Mouse (Mus musculus) brain, embryonic 14.5 days (tissue): ENCODE results near the gene Mrps21. TPM values are rescaled to one million over a fixed set of nuclear protein-coding genes. Genes with fewer than 3 reads are reported as not detected.

Experiments used
- DNase-seq: peaks from one replicate; pipeline ENCODE4 v3.0.0-alpha.2; 2011; ENCODE audit warnings: low read depth
- CTCF ChIP-seq: fragments of 200-500 bp; IDR thresholded peaks from 2 replicates; pipeline ENCODE4 v1.5.1; 2012; ENCODE audit warnings: inconsistent platforms, mild to moderate bottlenecking, moderate library complexity, borderline replicate concordance; ENCODE audit not compliant: insufficient read depth, insufficient read length; ENCODE audit errors: extremely low read depth
- POLR2A ChIP-seq: fragments of 200-500 bp; IDR thresholded peaks from 2 replicates; pipeline ENCODE4 v1.6.1; 2012; ENCODE audit warnings: mild to moderate bottlenecking, inconsistent platforms, borderline replicate concordance; ENCODE audit not compliant: poor library complexity, insufficient read depth, insufficient read length, severe bottlenecking; ENCODE audit errors: extremely low read depth
- polyA plus RNA-seq: library from polyadenylated mRNA; depleted of rRNA; stranded (reverse); fragments of >200 nt; gene quantifications from 2 replicates; pipeline ENCODE4 v1.2.3, GENCODE M21; 2012

Mrps21 gene
- polyA plus RNA-seq, 1 experiment, result 148 TPM

DNA sequence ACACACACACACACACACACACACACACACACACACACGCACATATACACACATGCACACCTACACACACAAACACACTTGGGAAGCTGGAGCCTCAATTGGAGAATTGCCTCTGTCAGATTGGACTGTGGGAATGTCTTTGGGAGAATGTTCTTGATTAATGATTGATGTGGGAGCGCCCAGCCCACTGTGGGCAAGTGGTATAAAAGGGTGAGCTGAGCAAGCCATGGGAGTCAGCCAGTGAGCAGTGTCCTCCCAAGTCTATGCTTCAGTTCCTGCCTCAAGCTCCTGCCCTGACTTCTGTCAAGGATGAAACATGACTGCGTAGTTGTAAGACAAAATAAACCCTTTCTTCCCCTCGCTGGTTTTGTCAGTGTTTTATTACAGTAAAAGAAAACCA is 16.3 kb upstream of the Mrps21 start:
- DNase-seq, result no peak
- TF ChIP-seq POLR2A (no peak), CTCF (no peak)

DNA sequence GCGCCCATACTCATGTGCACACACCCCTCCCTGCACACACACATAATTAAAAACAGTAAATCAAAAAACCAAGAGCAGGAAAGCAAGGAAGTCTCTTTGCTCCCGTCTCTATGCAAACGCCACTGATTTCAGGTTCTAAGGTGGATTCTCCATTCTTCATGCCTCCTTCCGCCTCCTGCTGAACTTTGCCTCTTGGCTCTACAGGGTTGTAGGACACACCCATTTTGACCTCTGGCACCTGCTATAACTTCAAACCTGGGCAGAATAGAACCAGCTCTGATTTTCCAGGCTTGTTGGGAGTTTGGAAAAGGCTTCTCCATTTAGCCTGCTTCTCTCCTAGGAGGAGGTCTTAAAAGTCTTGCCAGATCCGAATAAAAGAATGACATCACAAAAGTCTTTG is 13.1 kb upstream of the Mrps21 start:
- DNase-seq, result no peak
- no peak for TF ChIP-seq CTCF
- TF ChIP-seq POLR2A, result no peak

DNA sequence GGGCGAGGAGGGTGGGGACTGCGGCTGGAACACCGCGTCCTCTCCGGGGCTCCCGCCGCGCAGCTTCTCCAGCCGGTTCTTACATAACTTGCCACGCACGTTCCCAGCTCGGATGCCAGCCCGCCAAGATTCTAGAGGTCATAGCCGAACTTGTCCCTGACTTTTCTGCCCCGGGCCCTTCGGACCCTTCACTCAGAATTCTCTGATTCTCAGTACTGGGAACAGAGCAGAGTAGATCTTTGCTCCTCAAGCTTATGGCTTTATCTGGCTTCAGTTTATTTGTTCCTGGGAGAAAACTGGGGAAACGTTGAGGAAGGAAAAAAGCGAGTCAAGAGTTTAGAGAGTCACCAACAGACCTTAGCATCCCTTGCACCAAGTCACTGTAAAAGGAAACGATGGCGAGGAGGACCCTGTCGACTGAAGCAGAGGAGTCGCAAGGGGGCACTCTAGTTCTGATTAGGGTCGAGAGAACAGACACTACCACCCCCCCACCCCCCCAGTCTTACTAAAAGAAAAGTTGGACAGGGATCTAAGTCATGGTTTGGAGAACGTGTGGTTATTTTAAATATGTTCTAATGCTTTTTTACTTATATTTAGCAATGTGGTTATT is 11.6 kb upstream of the Mrps21 start:
- TF ChIP-seq CTCF, result peak; percentile 52; the same call in 1 of the 2 replicates
- no peak for TF ChIP-seq POLR2A
- DNase-seq, result peak; percentile 68

DNA sequence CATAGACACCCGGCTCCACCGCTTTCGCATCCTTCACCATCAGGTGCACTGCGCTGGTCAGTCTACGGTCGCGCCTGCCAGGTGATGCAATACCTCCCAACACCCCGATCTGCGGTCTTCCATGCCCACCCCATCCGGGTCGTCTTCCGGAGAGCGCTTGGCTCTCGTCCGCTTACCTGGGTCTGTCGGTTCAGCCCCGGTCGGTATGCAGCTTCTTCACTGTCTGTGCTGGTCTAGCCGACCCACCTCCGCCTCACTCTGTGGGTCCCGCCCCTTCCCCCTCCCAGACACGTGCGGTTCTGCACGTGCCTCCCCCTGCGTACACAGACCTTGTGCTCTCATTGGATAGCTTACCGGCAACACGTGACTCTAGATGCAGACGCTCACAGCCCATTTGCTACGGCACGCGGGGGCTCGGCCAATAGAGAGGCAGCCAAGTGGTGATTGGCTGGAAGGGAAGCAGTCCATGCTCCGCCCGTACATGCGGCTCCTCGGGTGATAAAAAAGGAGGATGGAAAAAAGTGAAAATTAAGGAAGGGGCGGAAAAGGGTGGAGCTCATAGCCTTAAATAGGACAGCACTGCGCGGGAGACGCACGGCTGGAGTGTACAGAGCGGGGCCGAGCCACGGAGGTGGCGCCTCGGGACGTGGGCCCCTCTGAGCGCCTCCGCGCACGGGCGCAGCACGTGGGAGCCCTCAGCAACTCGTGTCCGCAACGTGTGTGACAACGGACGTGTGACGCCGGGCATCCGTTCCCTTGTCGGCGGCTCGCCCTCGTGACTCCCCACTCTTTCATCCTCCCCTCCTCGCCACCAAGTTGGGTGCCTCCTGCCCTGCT is 10.9 kb upstream of the Mrps21 start, which contains the start of gene Ciart:
Ciart (minus strand) TSS at position 273 of the 837 bp plus-strand sequence.
- TF ChIP-seq POLR2A, result no peak
- no peak for TF ChIP-seq CTCF
- peak; percentile 99 for DNase-seq

DNA sequence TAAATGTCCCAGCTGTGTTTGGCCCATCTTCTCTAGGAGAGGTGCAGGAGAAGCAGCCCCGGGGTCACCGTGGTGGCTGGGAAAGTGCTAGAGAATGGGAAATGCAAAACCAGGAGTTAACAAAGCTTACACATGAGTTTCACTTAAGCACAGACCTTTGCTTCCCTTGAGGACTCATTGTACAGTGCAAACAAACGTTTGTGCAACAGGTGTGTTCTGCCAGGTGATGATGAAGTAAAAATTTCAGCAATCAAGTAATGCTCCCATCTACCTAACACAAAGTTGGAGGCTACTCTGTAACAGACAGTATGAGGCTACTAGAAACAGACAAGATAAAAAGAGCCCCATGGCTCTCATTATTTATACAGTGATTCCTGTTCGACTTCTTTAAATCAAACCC is 7.7 kb upstream of the Mrps21 start:
- DNase-seq, result no peak
- TF ChIP-seq POLR2A (no peak), CTCF (no peak)

DNA sequence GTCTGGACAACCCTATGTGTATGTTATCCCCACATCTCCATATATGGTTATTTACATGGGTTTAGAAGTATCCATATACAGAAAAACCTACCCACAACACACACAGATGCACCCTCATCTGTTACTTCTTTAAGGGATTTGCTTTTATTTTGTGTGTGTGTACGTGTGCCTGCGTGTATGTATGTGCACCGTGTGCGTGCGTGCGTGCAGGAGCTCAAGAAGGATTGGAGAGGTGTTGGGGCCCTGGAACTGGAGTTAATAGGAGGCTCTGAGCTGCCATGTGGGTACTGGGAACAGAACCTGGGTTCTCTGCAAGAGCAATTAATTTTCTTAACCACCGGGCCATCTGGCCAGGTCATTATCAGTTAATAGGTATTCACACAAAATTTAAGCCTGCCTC is 729 bp upstream of the Mrps21 start:
- TF ChIP-seq CTCF (no peak), POLR2A (no peak)
- peak; percentile 2 for DNase-seq

DNA sequence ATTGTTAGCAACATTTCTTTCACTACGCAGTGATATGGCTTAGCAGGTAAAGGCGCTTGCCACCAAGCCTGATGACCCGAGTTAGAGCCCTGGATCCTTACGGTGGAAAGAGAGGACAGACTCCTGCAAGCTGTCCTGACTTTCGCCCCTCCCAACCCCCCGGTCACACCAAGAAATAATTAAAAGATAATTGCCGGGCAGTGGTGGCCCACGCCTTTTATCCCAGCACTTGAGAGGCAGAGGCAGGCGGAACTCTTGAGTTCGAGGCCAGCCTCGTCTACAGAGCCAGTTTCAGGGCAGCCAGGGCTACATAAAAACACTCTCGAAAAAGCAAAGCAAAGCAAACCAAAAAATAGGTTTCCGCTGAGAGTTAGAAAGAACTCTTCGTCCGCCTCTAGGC is 343 bp downstream of the Mrps21 start:
- no peak for TF ChIP-seq CTCF

DNA sequence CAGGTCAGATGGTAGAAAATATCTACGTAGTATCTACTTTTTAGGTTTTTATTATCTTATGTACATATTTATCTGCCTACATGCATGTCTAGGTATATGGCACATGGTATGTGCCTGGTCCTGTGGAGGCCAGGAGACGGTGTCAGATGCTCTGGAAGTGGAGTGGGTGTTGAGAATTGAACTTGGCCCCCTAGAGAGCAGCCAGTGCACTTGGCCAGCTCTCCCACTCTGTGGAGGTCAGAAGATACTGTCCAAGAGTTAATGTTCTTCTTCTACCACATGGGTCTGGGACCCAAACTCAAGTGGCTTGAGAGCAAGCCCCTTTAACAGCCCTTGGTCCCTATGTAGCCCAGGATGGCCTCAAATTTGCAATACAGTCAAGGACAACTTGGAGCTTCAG is 3.9 kb downstream of the Mrps21 start:
- no peak for TF ChIP-seq POLR2A
- no peak for TF ChIP-seq CTCF
- no peak for DNase-seq

More for the DNA sequence above, 343 bp downstream of the Mrps21 start:
- DNase-seq, result no peak

DNA sequence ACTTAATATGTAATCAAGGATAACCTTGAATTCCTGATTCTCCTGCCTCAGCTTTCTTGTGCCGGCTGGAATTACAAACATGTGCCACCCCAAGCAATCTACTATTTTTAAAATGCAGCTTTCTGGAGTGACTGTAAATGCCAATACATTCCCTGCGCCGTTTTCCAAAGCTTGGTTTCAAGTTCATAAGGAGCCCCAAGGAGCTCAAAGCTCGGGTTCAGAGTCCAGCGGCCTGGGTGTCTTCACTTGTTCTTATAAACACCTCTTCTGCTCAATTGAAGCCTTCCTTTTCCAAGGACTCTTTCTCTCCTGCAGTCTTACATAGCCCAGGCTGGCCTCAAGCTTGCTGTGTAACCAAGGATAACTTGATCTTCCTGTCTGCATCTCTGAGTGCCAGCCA is 5.2 kb downstream of the Mrps21 start:
- TF ChIP-seq CTCF (no peak), POLR2A (no peak)
- DNase-seq, result no peak

DNA sequence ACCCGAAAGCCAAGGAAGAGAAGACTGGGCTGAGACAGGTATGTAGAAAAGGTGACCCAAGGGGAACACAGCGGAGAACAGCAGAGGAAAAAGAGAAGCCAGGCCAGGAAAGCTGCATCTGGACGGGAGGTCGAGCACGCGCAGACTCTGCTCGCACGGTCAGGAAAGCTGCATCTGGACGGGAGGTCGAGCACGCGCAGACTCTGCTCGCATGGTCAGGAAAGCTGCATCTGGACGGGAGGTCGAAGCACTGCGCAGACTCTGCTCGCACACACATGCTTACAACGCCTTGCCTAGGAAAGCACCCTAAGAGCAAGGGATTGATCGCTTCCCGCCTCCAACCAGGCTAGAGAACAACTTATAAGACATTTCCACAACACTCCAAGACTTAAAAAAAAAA is 5.7 kb downstream of the Mrps21 start:
- no peak for DNase-seq
- TF ChIP-seq CTCF (no peak), POLR2A (no peak)

DNA sequence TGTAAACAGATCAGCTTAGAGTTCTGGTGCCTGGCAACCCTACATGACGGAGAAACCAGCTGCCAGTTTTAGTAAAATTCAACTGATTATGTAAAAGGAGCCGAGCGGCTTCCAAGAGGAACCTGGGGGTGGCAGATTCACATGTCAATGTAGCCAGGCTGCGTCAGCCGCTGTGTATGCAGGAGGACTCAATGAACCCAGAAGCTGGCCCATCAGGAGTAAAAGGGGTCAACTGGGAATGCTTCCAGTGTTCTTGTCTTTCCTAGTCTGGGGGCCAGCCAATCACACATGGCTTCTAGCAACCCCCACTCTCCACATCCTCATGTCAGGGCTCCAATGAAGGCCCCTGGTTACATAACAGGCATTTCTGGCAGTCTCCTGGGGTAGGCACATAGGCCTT is 6.3 kb downstream of the Mrps21 start:
- DNase-seq, result no peak
- TF ChIP-seq POLR2A (no peak), CTCF (no peak)

DNA sequence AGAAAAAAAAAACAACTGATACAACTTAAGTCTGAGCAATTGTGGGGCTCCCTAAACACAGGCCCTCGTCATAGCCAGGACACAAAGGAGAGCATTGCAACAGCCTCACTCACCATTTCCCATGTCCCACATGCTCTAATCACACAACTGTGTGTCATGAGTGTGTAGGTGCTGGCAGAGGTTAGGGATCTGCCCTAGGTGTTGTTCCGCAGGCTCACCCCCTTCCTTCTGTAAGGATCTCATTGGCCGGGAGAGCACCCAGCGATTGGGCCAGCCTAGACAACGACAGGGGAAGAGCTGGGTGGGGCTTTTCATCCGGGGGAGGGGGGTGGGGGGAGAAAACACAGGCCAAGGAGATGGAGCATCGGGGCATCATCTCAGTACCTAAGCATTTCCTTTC is 7.7 kb downstream of the Mrps21 start:
- TF ChIP-seq CTCF (no peak), POLR2A (no peak)

DNA sequence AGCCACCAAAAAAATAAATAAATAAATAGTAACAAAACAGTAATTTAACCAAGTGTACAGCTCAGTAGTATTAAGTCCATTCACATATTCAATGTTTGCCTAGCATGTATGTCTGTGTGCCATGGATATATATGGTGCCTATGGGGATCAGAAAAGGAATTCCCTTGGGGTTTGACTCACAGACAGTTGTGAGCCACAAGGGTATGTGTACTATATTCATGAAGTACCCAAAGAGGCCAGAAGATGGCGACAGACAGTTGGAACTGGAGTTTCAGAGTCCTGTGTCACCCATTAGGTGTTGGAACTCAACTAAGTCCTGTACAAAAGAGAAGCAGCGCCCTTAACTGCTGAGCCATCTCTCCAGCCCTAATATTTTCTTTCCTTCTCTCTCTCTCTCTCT is 9.5 kb downstream of the Mrps21 start:
- TF ChIP-seq CTCF (peak; percentile 60; the same call in 1 of the 2 replicates), POLR2A (no peak)
- peak; percentile 79 for DNase-seq

More for the DNA sequence above, 7.7 kb downstream of the Mrps21 start:
- DNase-seq, result no peak
